Mouse (Mus musculus) brain, embryonic 14.5 days (tissue): ENCODE measurements at regions not wholly inside any gene's neighbourhood (a gene's known extent, or its start where the extent isn't known, plus 50 kb on each side); places are given as distances from the start of the nearest gene placed in this dataset.

Source experiments
- CTCF ChIP-seq: fragments of 200-500 bp; IDR thresholded peaks from 2 replicates; pipeline ENCODE4 v1.5.1; 2012; ENCODE audit warnings: inconsistent platforms, mild to moderate bottlenecking, moderate library complexity, borderline replicate concordance; ENCODE audit not compliant: insufficient read depth, insufficient read length; ENCODE audit errors: extremely low read depth
- POLR2A ChIP-seq: fragments of 200-500 bp; IDR thresholded peaks from 2 replicates; pipeline ENCODE4 v1.6.1; 2012; ENCODE audit warnings: mild to moderate bottlenecking, inconsistent platforms, borderline replicate concordance; ENCODE audit not compliant: poor library complexity, insufficient read depth, insufficient read length, severe bottlenecking; ENCODE audit errors: extremely low read depth

DNA sequence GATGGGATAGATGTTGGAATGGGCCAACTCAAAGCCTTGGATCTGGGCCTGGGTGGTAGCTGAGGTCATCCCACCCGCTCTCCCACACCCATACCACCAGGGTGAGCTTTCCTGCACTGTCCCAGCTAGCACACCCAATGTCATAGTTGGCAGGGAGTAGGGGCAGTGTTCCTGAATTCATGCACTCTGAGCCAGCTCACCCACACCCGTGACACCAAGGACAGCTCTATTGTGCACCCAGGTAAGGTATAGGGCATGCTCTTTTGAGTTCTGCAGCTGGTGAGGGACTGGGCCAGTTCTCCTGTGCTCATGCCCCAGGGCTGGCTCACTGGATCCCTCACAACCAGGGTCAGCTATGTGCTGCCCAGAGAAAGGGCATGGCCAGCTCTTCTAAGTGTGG, 64.8 kb upstream of the Peli2 start:
- no peak for TF ChIP-seq CTCF
- no peak for TF ChIP-seq POLR2A
